Mouse (Mus musculus) bone marrow, adult 2 months (tissue): Measurements from ENCODE around the gene Ttpal.

Experiments
- CTCF ChIP-seq: fragments of 200-500 bp; IDR thresholded peaks from 2 replicates; pipeline ENCODE4 v1.5.1; 2011; ENCODE audit warnings: low read length, control low read depth; ENCODE audit not compliant: control insufficient read depth, insufficient read depth
- POLR2A ChIP-seq: fragments of 200-500 bp; IDR thresholded peaks from 2 replicates; pipeline ENCODE4 v1.6.1; 2011; ENCODE audit warnings: low read depth, mild to moderate bottlenecking, control low read depth, low read length, borderline replicate concordance; ENCODE audit not compliant: control insufficient read depth

DNA sequence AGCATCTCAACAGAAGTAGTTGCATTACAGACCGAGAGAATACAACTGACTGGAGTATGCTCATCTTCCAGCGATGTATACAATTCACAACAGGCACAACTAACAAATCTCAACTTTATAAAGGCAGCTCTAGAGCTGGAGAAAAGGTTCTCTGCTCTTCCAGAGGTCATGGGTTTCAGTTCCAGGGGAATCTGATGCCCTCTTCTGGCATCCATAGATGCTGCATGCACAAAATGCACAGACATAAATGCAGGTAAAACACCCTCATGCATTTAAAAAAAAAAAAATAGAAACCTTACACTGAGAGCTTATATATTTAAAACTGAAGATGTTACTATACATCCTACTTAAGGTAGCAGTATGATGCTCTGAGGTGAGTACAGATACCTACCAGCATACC is 29.6 kb downstream of the Ttpal start:
- no peak for TF ChIP-seq POLR2A
- no peak for TF ChIP-seq CTCF
